Mouse (Mus musculus): ENCODE results near the gene Tomm20l. TPM values are rescaled to one million over a fixed set of nuclear protein-coding genes. Genes with fewer than 3 reads are reported as not detected.

Gene Tomm20l
- polyA plus RNA-seq, 1 experiment = not detected

DNA sequence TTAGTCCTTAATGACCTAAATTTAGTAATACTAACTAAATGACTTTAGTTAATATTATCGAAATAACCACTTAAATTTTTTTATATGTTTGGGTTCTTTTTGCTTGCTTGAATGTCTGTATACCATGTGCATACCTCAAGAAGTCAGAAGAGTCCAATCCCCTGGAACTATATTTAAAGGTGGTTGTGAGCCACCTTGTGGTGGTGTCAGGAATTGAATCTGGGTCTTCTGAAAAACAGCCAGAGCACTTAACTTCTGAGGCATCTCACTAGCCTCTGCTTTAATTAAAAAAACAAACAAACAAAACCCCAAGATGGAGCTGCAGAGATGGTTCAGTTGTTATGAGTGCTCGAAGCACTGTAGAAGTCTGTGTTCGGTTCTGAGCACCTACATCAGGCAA, 36.4 kb downstream of the Tomm20l start:
- Histone ChIP-seq H3K4me3 (no peak overlapping the region), H3K36me3 (ENCODE audit: control insufficient read depth, insufficient read depth) (peaks cover 15% of the 10 kb centered on the region), H3K79me2 (ENCODE audit: control insufficient read depth, insufficient read depth) (no peaks in the 10 kb centered on the region), H3K27me3 (ENCODE audit: control insufficient read depth, insufficient read depth, insufficient read length) (no peaks in the 10 kb centered on the region), H3K4me2 (ENCODE audit: low read depth) (no peak overlapping the region), H3ac (ENCODE audit: control insufficient read depth, insufficient read length) (no peak overlapping the region)
- TF ChIP-seq MAX (IDR thresholded peaks at IDR 0.05; ENCODE audit: low read depth) = no peak
- no peak for TF ChIP-seq SRF (IDR thresholded peaks at IDR 0.05; ENCODE audit: control insufficient read depth, insufficient read length, low read depth)
- TF ChIP-seq E2F4 (IDR thresholded peaks at IDR 0.05; ENCODE audit: insufficient read depth) = no peak
- no peak for TF ChIP-seq MYOG (IDR thresholded peaks at IDR 0.05; ENCODE audit: control insufficient read depth in 1 of 3, insufficient read depth in 1 of 3, insufficient read length in 2 of 3, low read depth in 2 of 3)
- no peak for TF ChIP-seq CEBPB (IDR thresholded peaks at IDR 0.05; ENCODE audit: insufficient read depth, poor library complexity, severe bottlenecking)
- TF ChIP-seq POLR2AphosphoS2 (IDR thresholded peaks at IDR 0.05; ENCODE audit: insufficient read length, low read depth) = no peak
- no peak for TF ChIP-seq MYOD1 (IDR thresholded peaks at IDR 0.05; ENCODE audit: control insufficient read depth in 1 of 3, insufficient read length in 2 of 3, low read depth in 2 of 3)
- no peak for TF ChIP-seq POLR2A (IDR thresholded peaks at IDR 0.05; ENCODE audit: insufficient read length, low read depth)
- no peak for TF ChIP-seq REST (IDR thresholded peaks at IDR 0.05; ENCODE audit: insufficient read depth, insufficient read length)
- TF ChIP-seq TCF3 (IDR thresholded peaks at IDR 0.05; ENCODE audit: insufficient read length, low read depth) = no peak
- no peak for TF ChIP-seq USF1 (IDR thresholded peaks at IDR 0.05; ENCODE audit: low read depth)
- TF ChIP-seq TCF12 (IDR thresholded peaks at IDR 0.05; ENCODE audit: insufficient read depth, poor library complexity, severe bottlenecking) = no peak

DNA sequence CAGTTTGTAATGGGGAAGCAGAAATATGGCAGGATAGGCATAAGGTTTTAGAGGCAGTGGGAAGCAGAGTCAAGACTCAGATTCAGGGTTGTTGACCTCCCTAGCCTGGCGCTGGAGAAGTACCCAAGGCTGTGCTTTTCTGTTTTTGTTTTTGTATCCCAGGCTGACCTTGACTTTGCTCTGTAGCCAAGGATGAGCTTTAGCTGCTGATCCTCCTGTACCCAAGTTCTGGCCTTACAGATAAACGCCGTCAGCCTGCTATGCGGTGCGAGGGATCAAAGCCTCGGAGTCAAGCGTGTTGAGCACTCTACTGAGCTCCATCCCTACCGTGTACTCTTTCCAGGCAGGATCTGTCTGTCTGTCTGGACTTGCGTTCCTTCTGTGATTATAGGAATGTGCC, 37.6 kb downstream of the Tomm20l start:
- peaks cover 24% of the 10 kb centered on the region for H3K36me3 ChIP-seq (ENCODE audit: control insufficient read depth, insufficient read depth)
- H3K4me2 ChIP-seq (ENCODE audit: low read depth) = no peak overlapping the region
- TF ChIP-seq REST (IDR thresholded peaks at IDR 0.05; ENCODE audit: insufficient read depth, insufficient read length) = no peak
- TF ChIP-seq MYOD1 (IDR thresholded peaks at IDR 0.05; ENCODE audit: control insufficient read depth in 1 of 3, insufficient read length in 2 of 3, low read depth in 2 of 3) = no peak
- TF ChIP-seq MYOG (IDR thresholded peaks at IDR 0.05; ENCODE audit: control insufficient read depth in 1 of 3, insufficient read depth in 1 of 3, insufficient read length in 2 of 3, low read depth in 2 of 3) = no peak
- no peak for TF ChIP-seq TCF12 (IDR thresholded peaks at IDR 0.05; ENCODE audit: insufficient read depth, poor library complexity, severe bottlenecking)
- TF ChIP-seq CEBPB (IDR thresholded peaks at IDR 0.05; ENCODE audit: insufficient read depth, poor library complexity, severe bottlenecking) = no peak
- no peak for TF ChIP-seq POLR2AphosphoS2 (IDR thresholded peaks at IDR 0.05; ENCODE audit: insufficient read length, low read depth)
- no peak for TF ChIP-seq MAX (IDR thresholded peaks at IDR 0.05; ENCODE audit: low read depth)
- H3K27me3 ChIP-seq (ENCODE audit: control insufficient read depth, insufficient read depth, insufficient read length) = no peaks in the 10 kb centered on the region
- H3K79me2 ChIP-seq (ENCODE audit: control insufficient read depth, insufficient read depth) = no peaks in the 10 kb centered on the region
- no peak overlapping the region for H3K4me3 ChIP-seq
- H3ac ChIP-seq (ENCODE audit: control insufficient read depth, insufficient read length) = no peak overlapping the region

DNA sequence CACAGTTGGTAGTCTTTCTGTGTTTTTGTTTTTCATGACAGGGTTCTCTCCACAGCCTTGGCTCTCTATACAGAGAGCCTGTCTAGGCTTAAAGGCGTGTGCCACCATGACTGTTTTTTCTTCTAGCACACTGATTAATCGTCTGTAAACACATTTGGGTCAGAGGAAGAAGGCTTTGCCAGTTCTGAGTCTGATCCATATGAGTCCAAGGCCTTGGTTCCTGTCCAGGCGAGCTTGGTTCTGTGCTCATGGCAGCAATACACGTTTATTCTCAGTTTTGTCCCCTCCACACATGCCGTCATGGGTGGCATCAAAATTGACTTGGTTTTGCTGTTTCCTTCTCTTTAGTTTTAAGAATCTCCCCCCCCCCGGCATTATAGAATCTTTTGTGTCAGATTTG, 38.2 kb downstream of the Tomm20l start:
- no peak for TF ChIP-seq SRF (IDR thresholded peaks at IDR 0.05; ENCODE audit: control insufficient read depth, insufficient read length, low read depth)
- no peak for TF ChIP-seq TCF3 (IDR thresholded peaks at IDR 0.05; ENCODE audit: insufficient read length, low read depth)
- no peak for TF ChIP-seq MYOD1 (IDR thresholded peaks at IDR 0.05; ENCODE audit: control insufficient read depth in 1 of 3, insufficient read length in 2 of 3, low read depth in 2 of 3)
- TF ChIP-seq MYOG (IDR thresholded peaks at IDR 0.05; ENCODE audit: control insufficient read depth in 1 of 3, insufficient read depth in 1 of 3, insufficient read length in 2 of 3, low read depth in 2 of 3) = no peak
- TF ChIP-seq USF1 (IDR thresholded peaks at IDR 0.05; ENCODE audit: low read depth) = no peak
- TF ChIP-seq TCF12 (IDR thresholded peaks at IDR 0.05; ENCODE audit: insufficient read depth, poor library complexity, severe bottlenecking) = no peak
- no peak for TF ChIP-seq MAX (IDR thresholded peaks at IDR 0.05; ENCODE audit: low read depth)
- TF ChIP-seq POLR2AphosphoS2 (IDR thresholded peaks at IDR 0.05; ENCODE audit: insufficient read length, low read depth) = no peak
- no peak for TF ChIP-seq CEBPB (IDR thresholded peaks at IDR 0.05; ENCODE audit: insufficient read depth, poor library complexity, severe bottlenecking)
- no peak for TF ChIP-seq E2F4 (IDR thresholded peaks at IDR 0.05; ENCODE audit: insufficient read depth)
- TF ChIP-seq POLR2A (IDR thresholded peaks at IDR 0.05; ENCODE audit: insufficient read length, low read depth) = no peak
- no peak for TF ChIP-seq REST (IDR thresholded peaks at IDR 0.05; ENCODE audit: insufficient read depth, insufficient read length)
- peaks cover 25% of the 10 kb centered on the region for H3K36me3 ChIP-seq (ENCODE audit: control insufficient read depth, insufficient read depth)

DNA sequence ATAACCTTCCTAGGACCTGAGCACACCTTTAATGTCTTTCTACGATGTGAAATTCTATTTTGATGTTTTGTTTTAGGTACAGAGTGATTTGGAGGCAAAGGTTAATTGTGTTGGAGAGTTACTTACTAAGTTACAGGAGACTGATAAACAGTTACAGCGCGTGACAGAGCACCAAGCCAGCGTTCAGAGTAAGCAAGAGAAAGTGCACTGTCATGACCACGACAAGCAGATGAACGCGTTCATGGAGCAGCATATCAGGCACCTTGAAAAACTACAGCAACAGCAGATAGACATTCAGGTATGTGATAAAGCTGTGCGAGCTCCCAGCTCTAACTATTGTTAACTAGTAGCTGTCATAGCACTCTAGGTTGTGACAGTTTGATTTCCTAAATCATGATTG, 38.9 kb downstream of the Tomm20l start:
- Histone ChIP-seq H3K36me3 (ENCODE audit: control insufficient read depth, insufficient read depth) (peaks cover 30% of the 10 kb centered on the region), H3ac (ENCODE audit: control insufficient read depth, insufficient read length) (no peak overlapping the region)
- TF ChIP-seq TCF3 (IDR thresholded peaks at IDR 0.05; ENCODE audit: insufficient read length, low read depth) (no peak), REST (IDR thresholded peaks at IDR 0.05; ENCODE audit: insufficient read depth, insufficient read length) (no peak)

More for the DNA sequence above, 38.2 kb downstream of the Tomm20l start:
- Histone ChIP-seq H3K4me2 (ENCODE audit: low read depth) (no peak overlapping the region), H3K27me3 (ENCODE audit: control insufficient read depth, insufficient read depth, insufficient read length) (no peaks in the 10 kb centered on the region), H3ac (ENCODE audit: control insufficient read depth, insufficient read length) (no peak overlapping the region), H3K4me3 (no peak overlapping the region), H3K79me2 (ENCODE audit: control insufficient read depth, insufficient read depth) (no peaks in the 10 kb centered on the region)

GRCm38 (mm10) chr12:71154979-71155378, 43.8 kb downstream of the Tomm20l start:
- H3K4me2 ChIP-seq (ENCODE audit: low read depth) = no peak overlapping the region
- H3K4me3 ChIP-seq = no peak overlapping the region
- no peaks in the 10 kb centered on the region for H3K79me2 ChIP-seq (ENCODE audit: control insufficient read depth, insufficient read depth)
- H3K36me3 ChIP-seq (ENCODE audit: control insufficient read depth, insufficient read depth) = peaks cover 36% of the 10 kb centered on the region
- no peaks in the 10 kb centered on the region for H3K27me3 ChIP-seq (ENCODE audit: control insufficient read depth, insufficient read depth, insufficient read length)
- TF ChIP-seq MAX (IDR thresholded peaks at IDR 0.05; ENCODE audit: low read depth) = no peak
- TF ChIP-seq SRF (IDR thresholded peaks at IDR 0.05; ENCODE audit: control insufficient read depth, insufficient read length, low read depth) = no peak
- TF ChIP-seq TCF12 (IDR thresholded peaks at IDR 0.05; ENCODE audit: insufficient read depth, poor library complexity, severe bottlenecking) = no peak
- TF ChIP-seq E2F4 (IDR thresholded peaks at IDR 0.05; ENCODE audit: insufficient read depth) = no peak
- TF ChIP-seq CEBPB (IDR thresholded peaks at IDR 0.05; ENCODE audit: insufficient read depth, poor library complexity, severe bottlenecking) = no peak
- no peak for TF ChIP-seq MYOD1 (IDR thresholded peaks at IDR 0.05; ENCODE audit: control insufficient read depth in 1 of 3, insufficient read length in 2 of 3, low read depth in 2 of 3)
- no peak for TF ChIP-seq USF1 (IDR thresholded peaks at IDR 0.05; ENCODE audit: low read depth)
- TF ChIP-seq POLR2A (IDR thresholded peaks at IDR 0.05; ENCODE audit: insufficient read length, low read depth) = no peak
- no peak for TF ChIP-seq TCF3 (IDR thresholded peaks at IDR 0.05; ENCODE audit: insufficient read length, low read depth)
- no peak for TF ChIP-seq POLR2AphosphoS2 (IDR thresholded peaks at IDR 0.05; ENCODE audit: insufficient read length, low read depth)
- TF ChIP-seq MYOG (IDR thresholded peaks at IDR 0.05; ENCODE audit: control insufficient read depth in 1 of 3, insufficient read depth in 1 of 3, insufficient read length in 2 of 3, low read depth in 2 of 3) = no peak
- no peak for TF ChIP-seq REST (IDR thresholded peaks at IDR 0.05; ENCODE audit: insufficient read depth, insufficient read length)
- H3ac ChIP-seq (ENCODE audit: control insufficient read depth, insufficient read length) = no peak overlapping the region

More for the DNA sequence above, 38.9 kb downstream of the Tomm20l start:
- H3K79me2 ChIP-seq (ENCODE audit: control insufficient read depth, insufficient read depth) = no peaks in the 10 kb centered on the region
- H3K27me3 ChIP-seq (ENCODE audit: control insufficient read depth, insufficient read depth, insufficient read length) = no peaks in the 10 kb centered on the region
- H3K4me2 ChIP-seq (ENCODE audit: low read depth) = no peak overlapping the region
- no peak overlapping the region for H3K4me3 ChIP-seq
